Mouse (Mus musculus) limb, embryonic 12.5 days (tissue): Measurements from ENCODE around the gene Nbdy. TPM values are rescaled to one million over a fixed set of nuclear protein-coding genes. Genes with fewer than 3 reads are reported as not detected.

Experiments
- polyA plus RNA-seq: library from polyadenylated mRNA; unstranded; fragments of >200 nt; fragmentation: Nextera tagmentation; extraction: Ambion mirVana; gene quantifications from 2 replicates; pipeline ENCODE4 v1.2.1, GENCODE M21; 2016

Gene Nbdy
- polyA plus RNA-seq, 1 experiment from 2014 or later: 98.4 TPM

Other genes starting within 250 kb of the Nbdy start
- 27.3 and 32.8 TPM in 2 replicates for gene Ubqln2, start 225.4 kb upstream of the Nbdy start, polyA plus RNA-seq
- gene Cypt3, start 165.0 kb upstream of the Nbdy start, polyA plus RNA-seq: not detected in 2 replicates
- gene Kctd12b, start 27.2 kb upstream of the Nbdy start, polyA plus RNA-seq: 5.3 and 6.5 TPM in 2 replicates
- gene Spin2c, start 108.6 kb downstream of the Nbdy start, polyA plus RNA-seq: 32.8 and 36.1 TPM in 2 replicates